Mouse (Mus musculus) small intestine, adult 2 months (tissue): ENCODE data around the gene Elovl6.

Source experiments
- CTCF ChIP-seq: fragments of 200-500 bp; IDR thresholded peaks from 2 replicates; pipeline ENCODE4 v1.5.1; 2012; ENCODE audit warnings: low read depth, mild to moderate bottlenecking, control low read depth, inconsistent platforms, low read length, moderate library complexity, mixed read lengths; ENCODE audit not compliant: insufficient replicate concordance, insufficient read length; ENCODE audit errors: extremely low read depth
- POLR2A ChIP-seq: fragments of 200-500 bp; IDR thresholded peaks from 2 replicates; pipeline ENCODE4 v1.6.1; 2012; ENCODE audit warnings: low read depth, mild to moderate bottlenecking, control low read depth, inconsistent platforms, low read length, moderate library complexity

GRCm38 (mm10) chr3:129530461-129530860 lies 1.7 kb upstream of the Elovl6 start:
- no peak for TF ChIP-seq CTCF
- no peak for TF ChIP-seq POLR2A
